In genomic region chr10:37231159-37231558, GRCm38 (mm10) we compare ENCODE assay signal across 12 mouse cellular contexts.
DNase-seq lines count a peak whose midpoint lies in the region; ATAC-seq and TF ChIP-seq lines count a peak whose summit lies in the region.
"Had no signal": no experiment of that assay in that cellular context is flagged by ENCODE, and none has a peak within 500 bp of the region (broad histone marks: within the 10 kb centered on the region; RNA-seq: fewer than 3 reads in every experiment).

No protein-coding gene starts in this region.

- no peaks in the 10 kb centered on the region for H3K36me3 ChIP-seq in heart, embryonic 13.5 days
- H3K36me3 ChIP-seq in spleen, adult 2 months (ENCODE audit: control insufficient read depth, insufficient read depth, low read length) = no peaks in the 10 kb centered on the region
- no peaks in the 10 kb centered on the region for H3K36me3 ChIP-seq in stomach, embryonic 16.5 days (ENCODE audit: control insufficient read depth, insufficient read depth, low read length)
- H3K36me3 ChIP-seq: embryonic facial prominence, embryonic 10.5 days had no signal

- no peak overlapping the region for H3K4me3 ChIP-seq in heart, embryonic 13.5 days
- H3K4me3 ChIP-seq in spleen, adult 2 months (ENCODE audit: extremely low read depth, insufficient read depth, insufficient read length) = no peak overlapping the region
- no peak overlapping the region for H3K4me3 ChIP-seq in stomach, embryonic 16.5 days (replicated peaks; ENCODE audit: low read length)
- H3K4me3 ChIP-seq: left cerebral cortex, adult 2 months had no signal

- 0 out of 2 replicates have a peak overlapping the region, but pooled peaks have one; percentile 67 for H3K4me2 ChIP-seq in heart, embryonic 13.5 days
- H3K4me2 ChIP-seq in stomach, embryonic 16.5 days (ENCODE audit: low read depth, low read length) = no peak overlapping the region

- TF ChIP-seq CTCF in spleen, adult 2 months (IDR thresholded peaks at IDR 0.05; ENCODE audit: extremely low read depth, insufficient read depth, insufficient read length, insufficient replicate concordance) = no peak

- 82% methylated on average over 6 of the region's 6 CpGs for WGBS in heart, embryonic 13.5 days
- WGBS in spleen, adult 2 months = 87% methylated on average over 6 of the region's 6 CpGs
- 89% methylated on average over 6 of the region's 6 CpGs for WGBS in stomach, embryonic 16.5 days

- H3K9ac ChIP-seq in heart, embryonic 13.5 days = no peak overlapping the region
- H3K9ac ChIP-seq in stomach, embryonic 16.5 days (ENCODE audit: low read length) = no peak overlapping the region
- H3K9ac ChIP-seq: forebrain, postnatal 0 days had no signal

- ATAC-seq in heart, embryonic 13.5 days (ENCODE audit: extremely low read depth, insufficient number of reproducible peaks, low FRiP score, low TSS enrichment) = no peak
- ATAC-seq in erythroid progenitor cell, adult 5-6 weeks (replicated peaks; ENCODE audit: low FRiP score, poor library complexity, severe bottlenecking) = peak; percentile 40
- 0 out of 2 replicates have a peak, but pooled peaks have one; percentile 17 for ATAC-seq in stomach, embryonic 16.5 days (ENCODE audit: insufficient read depth, low FRiP score)

- peaks cover 57% of the 10 kb centered on the region for H3K4me1 ChIP-seq in heart, embryonic 13.5 days
- peaks cover 17% of the 10 kb centered on the region; the same call in 1 of the 2 replicates for H3K4me1 ChIP-seq in spleen, adult 2 months (ENCODE audit: control insufficient read depth, insufficient read depth, insufficient read length)
- H3K4me1 ChIP-seq in stomach, embryonic 16.5 days (ENCODE audit: control insufficient read depth, insufficient read depth, low read length) = peaks cover 9% of the 10 kb centered on the region; the same call in 1 of the 2 replicates

- H3K27me3 ChIP-seq in heart, embryonic 13.5 days (replicated peaks) = no peaks in the 10 kb centered on the region
- no peaks in the 10 kb centered on the region for H3K27me3 ChIP-seq in spleen, adult 2 months (ENCODE audit: control insufficient read depth, insufficient read depth, low read length)
- no peaks in the 10 kb centered on the region for H3K27me3 ChIP-seq in stomach, embryonic 16.5 days (ENCODE audit: control insufficient read depth, insufficient read depth, low read length)

- H3K9me3 ChIP-seq in heart, embryonic 13.5 days = no peaks in the 10 kb centered on the region
- no peaks in the 10 kb centered on the region for H3K9me3 ChIP-seq in stomach, embryonic 16.5 days (replicated peaks; ENCODE audit: control insufficient read depth, low read length)
- H3K9me3 ChIP-seq: embryonic facial prominence, embryonic 10.5 days had no signal

- no peak for TF ChIP-seq POLR2A in spleen, adult 2 months (IDR thresholded peaks at IDR 0.05; ENCODE audit: low read depth, low read length)

- peak overlapping the region; percentile 89 for H3K27ac ChIP-seq in heart, embryonic 13.5 days (replicated peaks)
- 0 out of 2 replicates have a peak overlapping the region, but pooled peaks have one; percentile 10 for H3K27ac ChIP-seq in spleen, adult 2 months (ENCODE audit: insufficient read depth, low read length)
- no peak overlapping the region for H3K27ac ChIP-seq in stomach, embryonic 16.5 days (ENCODE audit: low read length)
- H3K27ac ChIP-seq: left cerebral cortex, adult 2 months had no signal

- DNase-seq in heart, adult 11 months = no peak
- no peak for DNase-seq in spleen, adult 2 months (ENCODE audit: low read depth in 1 of 2, low spot score in 2 of 2)
- DNase-seq in spleen, postnatal 4 days (ENCODE audit: low spot score in 2 of 2) = no peak
- DNase-seq in right cerebral cortex, postnatal 10 days (ENCODE audit: low spot score in 2 of 2) = no peak
- no peak for DNase-seq in frontal cortex, postnatal 25 days (ENCODE audit: low spot score in 2 of 2)
- DNase-seq: cerebellum, adult 2 months had no signal
